Mouse (Mus musculus): Measurements from ENCODE around the gene Gon7.

The Gon7 gene

GRCm38 (mm10) chr12:102742056-102742455, 15.5 kb downstream of the Gon7 start:
- no peak for DNase-seq

- DNase-seq: no peak
Measured at GRCm38 (mm10) chr12:102740285-102740684, 17.3 kb downstream of the Gon7 start.

- DNase-seq: no peak
Measured at GRCm38 (mm10) chr12:102739096-102739495, 18.5 kb downstream of the Gon7 start.

GRCm38 (mm10) chr12:102733381-102733780, 24.2 kb downstream of the Gon7 start:
- DNase-seq: peak; percentile 73

- DNase-seq: peak; percentile 61
Measured at GRCm38 (mm10) chr12:102730798-102731619, 26.6 kb downstream of the Gon7 start.

- DNase-seq: peak; percentile 81
Measured at GRCm38 (mm10) chr12:102729855-102730797, 27.5 kb downstream of the Gon7 start.

GRCm38 (mm10) chr12:102725761-102726175, 31.8 kb downstream of the Gon7 start:
- no peak for DNase-seq

- no peak for DNase-seq
Measured at GRCm38 (mm10) chr12:102725146-102725545, 32.5 kb downstream of the Gon7 start.

GRCm38 (mm10) chr12:102723861-102724260, 33.7 kb downstream of the Gon7 start:
- no peak for DNase-seq

GRCm38 (mm10) chr12:102722966-102723365, 34.6 kb downstream of the Gon7 start:
- DNase-seq: no peak

GRCm38 (mm10) chr12:102722451-102722850, 35.2 kb downstream of the Gon7 start:
- DNase-seq: no peak

GRCm38 (mm10) chr12:102719552-102720315, 37.9 kb downstream of the Gon7 start:
- peak; percentile 34 for DNase-seq

- no peak for DNase-seq
Measured at GRCm38 (mm10) chr12:102714654-102715395, 42.8 kb downstream of the Gon7 start.

GRCm38 (mm10) chr12:102714116-102714515, 43.5 kb downstream of the Gon7 start:
- DNase-seq: no peak

- no peak for DNase-seq
Measured at GRCm38 (mm10) chr12:102713153-102713865, 44.3 kb downstream of the Gon7 start.

- no peak for DNase-seq
Measured at GRCm38 (mm10) chr12:102710851-102711375, 46.7 kb downstream of the Gon7 start.

- DNase-seq: no peak
Measured at GRCm38 (mm10) chr12:102709896-102710295, 47.7 kb downstream of the Gon7 start.

- no peak for DNase-seq
Measured at GRCm38 (mm10) chr12:102708220-102708619, 49.4 kb downstream of the Gon7 start.

GRCm38 (mm10) chr12:102706833-102707463, 50.7 kb downstream of the Gon7 start:
- DNase-seq: no peak

- DNase-seq: no peak
Measured at GRCm38 (mm10) chr12:102705906-102706640, 51.5 kb downstream of the Gon7 start.

Data from kidney, adult 9 months (tissue).